18 mouse cellular contexts compared by ENCODE assay signal in the genomic region with DNA sequence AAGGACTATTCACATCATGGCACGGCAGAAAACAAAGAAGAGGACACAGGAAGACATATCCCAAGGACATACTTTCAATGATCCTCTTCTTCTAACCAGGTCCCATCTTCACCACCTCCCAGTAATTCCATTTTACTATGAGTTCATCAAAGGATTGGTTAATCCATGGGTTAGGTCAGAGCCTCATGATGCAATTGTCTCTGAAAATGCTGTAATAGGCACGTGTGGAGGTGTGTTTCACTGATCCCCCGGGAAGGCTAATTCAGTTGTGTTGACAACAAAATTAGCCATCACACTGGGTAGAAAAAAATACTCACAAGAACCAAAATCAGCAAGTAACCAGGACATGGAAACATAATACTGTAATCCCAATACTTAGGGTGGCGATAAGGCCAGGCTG. TPM values are rescaled to one million over a fixed set of nuclear protein-coding genes. Genes with fewer than 3 reads are reported as not detected.
"Had no signal": no experiment of that assay in that cellular context is flagged by ENCODE, and none has a peak within 500 bp of the region (broad histone marks: within the 10 kb centered on the region; RNA-seq: fewer than 3 reads in every experiment).

No protein-coding gene starts in this region.

- H3K27ac ChIP-seq: limb, embryonic 15.5 days; midbrain, embryonic 12.5 days had no signal

- H3K9me3 ChIP-seq: limb, embryonic 15.5 days; midbrain, embryonic 12.5 days had no signal

- H3K27me3 ChIP-seq: limb, embryonic 15.5 days; midbrain, embryonic 12.5 days had no signal

- H3K9ac ChIP-seq: limb, embryonic 15.5 days; midbrain, embryonic 12.5 days had no signal

- ATAC-seq: inflammation-experienced regulatory T-cells, adult 6 months; lung, postnatal 0 days; midbrain, embryonic 16.5 days had no signal

- DNase-seq: kidney, adult 11 months; kidney, adult 9 months; kidney, postnatal 25 days; layer of hippocampus, adult 9-11 months; layer of hippocampus, postnatal 36 days; lung, adult 18-20 months; lung, postnatal 4 days; right cerebral cortex, adult 18-20 months; right cerebral cortex, postnatal 25 days; thymus, postnatal 36 days had no signal

- H3K4me3 ChIP-seq: limb, embryonic 15.5 days; midbrain, embryonic 12.5 days had no signal

- H3K4me2 ChIP-seq: limb, embryonic 15.5 days; midbrain, embryonic 12.5 days had no signal

RNA-seq across cellular contexts. Expression of gene Agmat, which starts 28.8 kb away (rescaled TPM):
- polyA plus RNA-seq: inflammation-experienced regulatory T-cells, adult 6 months; limb, embryonic 15.5 days; midbrain, embryonic 12.5 days; midbrain, embryonic 16.5 days; neural tube, embryonic 14.5 days had no signal

RNA-seq across cellular contexts. Expression of gene Rsc1a1, which starts 32.2 kb away (rescaled TPM):
- total RNA-seq: layer of hippocampus, postnatal 36 days had no signal
- polyA plus RNA-seq: inflammation-experienced regulatory T-cells, adult 6 months; lung, postnatal 0 days; midbrain, embryonic 12.5 days; stomach, embryonic 16.5 days; thymus, postnatal 0 days had no signal
